Mouse (Mus musculus) liver, adult 2 months (tissue): ENCODE measurements around the gene Clec3a.

ENCODE experiments used
- CTCF ChIP-seq: fragments of 200-500 bp; IDR thresholded peaks from 2 replicates; pipeline ENCODE4 v1.5.1; 2011; ENCODE audit warnings: low read depth, low read length, control low read depth
- POLR2A ChIP-seq: fragments of 200-500 bp; IDR thresholded peaks from 2 replicates; pipeline ENCODE4 v1.6.1; 2011; ENCODE audit warnings: low read length, control low read depth; ENCODE audit not compliant: insufficient read depth; ENCODE audit errors: extremely low read depth

- TF ChIP-seq CTCF (no peak), POLR2A (no peak)
Measured at GRCm38 (mm10) chr8:114398326-114398725, 19.6 kb upstream of the Clec3a start.
